Mouse (Mus musculus) spleen, adult 12 weeks (tissue): ENCODE results near the gene Agl.
A peak's percentile ranks its signal among the peaks of the same experiment; 100 is the strongest.

ENCODE experiments used
- DNase-seq: peaks from one replicate; pipeline ENCODE4 v3.0.0; 2022; ENCODE audit warnings: low spot score

Gene Agl

GRCm38 (mm10) chr3:116807811-116808506 lies at the start of gene Agl:
TSS of gene Agl (minus strand) at chr3:116808166.
- peak; percentile 83 for DNase-seq

GRCm38 (mm10) chr3:116857611-116858010 lies 49.6 kb upstream of the Agl start:
- no peak for DNase-seq

- no peak for DNase-seq
Observed at GRCm38 (mm10) chr3:116852421-116852820, 44.5 kb upstream of the Agl start.

GRCm38 (mm10) chr3:116850376-116850775 lies 42.4 kb upstream of the Agl start:
- DNase-seq = no peak

GRCm38 (mm10) chr3:116848936-116849335 lies 41.0 kb upstream of the Agl start:
- no peak for DNase-seq

GRCm38 (mm10) chr3:116848099-116848498 lies 40.1 kb upstream of the Agl start:
- no peak for DNase-seq

GRCm38 (mm10) chr3:116846084-116846483 lies 38.1 kb upstream of the Agl start:
- no peak for DNase-seq

GRCm38 (mm10) chr3:116844880-116845579 lies 37.1 kb upstream of the Agl start:
- DNase-seq = no peak

- DNase-seq = no peak
Observed at GRCm38 (mm10) chr3:116841311-116841710, 33.3 kb upstream of the Agl start.

GRCm38 (mm10) chr3:116836681-116837475 lies 28.9 kb upstream of the Agl start:
- DNase-seq = no peak

- peak; percentile 70 for DNase-seq
Observed at GRCm38 (mm10) chr3:116835770-116836680, 28.1 kb upstream of the Agl start.

GRCm38 (mm10) chr3:116835350-116835749 lies 27.4 kb upstream of the Agl start:
- no peak for DNase-seq

- DNase-seq = no peak
Observed at GRCm38 (mm10) chr3:116834241-116834640, 26.3 kb upstream of the Agl start.

- no peak for DNase-seq
Observed at GRCm38 (mm10) chr3:116833491-116833890, 25.5 kb upstream of the Agl start.

- DNase-seq = no peak
Observed at GRCm38 (mm10) chr3:116832526-116833310, 24.8 kb upstream of the Agl start.

- no peak for DNase-seq
Observed at GRCm38 (mm10) chr3:116831324-116831723, 23.4 kb upstream of the Agl start.

- DNase-seq = no peak
Observed at GRCm38 (mm10) chr3:116829274-116829920, 21.4 kb upstream of the Agl start.

GRCm38 (mm10) chr3:116826471-116827215 lies 18.7 kb upstream of the Agl start:
- no peak for DNase-seq

- no peak for DNase-seq
Observed at GRCm38 (mm10) chr3:116817231-116817630, 9.3 kb upstream of the Agl start.
